Mouse (Mus musculus): ENCODE measurements around the gene Incenp. TPM values are rescaled to one million over a fixed set of nuclear protein-coding genes. Genes with fewer than 3 reads are reported as not detected.

The Incenp gene
- total RNA-seq, 2 experiments from 2014 or later, result 1.4 to 1.7 TPM

DNA sequence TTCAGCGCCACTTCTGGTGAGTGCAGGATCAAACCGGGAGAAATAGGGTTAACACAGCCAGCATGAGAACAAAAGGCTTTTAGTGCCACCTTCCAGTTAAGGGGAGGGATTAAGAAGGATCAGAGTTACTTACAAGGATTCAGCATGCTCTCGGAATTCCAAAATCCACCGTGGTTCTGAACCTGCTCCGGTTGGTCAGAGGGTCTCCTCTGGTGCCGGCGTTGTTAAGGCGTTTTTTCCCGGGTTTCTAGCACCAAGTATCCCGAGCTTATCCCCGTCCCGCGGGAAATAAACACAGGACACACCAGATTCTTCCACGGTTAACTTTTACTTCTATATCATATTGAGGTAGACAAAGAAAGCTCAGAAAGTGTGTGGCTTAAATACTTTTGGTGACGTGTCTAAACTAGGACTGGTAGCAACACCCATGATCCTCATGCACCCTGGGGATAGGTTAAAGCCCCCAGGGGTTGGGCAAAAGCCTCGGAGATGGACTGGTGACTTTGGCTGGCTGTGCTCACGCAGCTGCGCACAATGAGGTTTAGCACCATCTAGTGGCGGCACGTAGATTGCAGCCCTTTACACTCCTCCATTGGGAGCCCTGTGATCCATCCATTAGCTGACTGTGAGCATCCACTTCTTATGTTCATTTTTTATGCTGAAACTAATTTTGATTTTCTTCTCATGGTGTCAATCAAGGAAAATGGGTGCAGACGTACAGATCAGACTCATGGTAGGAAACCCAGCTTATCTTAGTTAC lies 62.6 kb downstream of the Incenp start:
- peak; percentile 30 for DNase-seq (ENCODE audit: low spot score)

Small RNA genes within 50 kb of the gene (microRNA-seq; reads per million reads assigned to microRNA genes)
- gene Gm22369 (not detected), gene Gm24484 (not detected)

Other genes with a start within 250 kb of the Incenp start
- not detected for gene Scgb2a2, start 52.0 kb downstream of the Incenp start, total RNA-seq (2021)
- gene Fth1, start 81.0 kb upstream of the Incenp start, total RNA-seq (2021), result 1,000 to 10,000 TPM; 2,098 to 2,234 TPM
- gene Best1, start 102.1 kb upstream of the Incenp start, total RNA-seq (2021), result under 1 TPM; 0.11 to 0.24 TPM
- 1 to 10 TPM; 3.0 to 4.5 TPM for gene Rab3il1, start 102.1 kb upstream of the Incenp start, total RNA-seq (2021)
- 1 to 10 TPM; 2.2 to 5.7 TPM for gene Fads3, start 142.0 kb upstream of the Incenp start, total RNA-seq (2021)
- 1 to 10 TPM; 1.8 to 2.4 TPM for gene Fads2, start 202.2 kb upstream of the Incenp start, total RNA-seq (2021)